8 mouse cellular contexts compared by ENCODE assay signal in the genomic region with DNA sequence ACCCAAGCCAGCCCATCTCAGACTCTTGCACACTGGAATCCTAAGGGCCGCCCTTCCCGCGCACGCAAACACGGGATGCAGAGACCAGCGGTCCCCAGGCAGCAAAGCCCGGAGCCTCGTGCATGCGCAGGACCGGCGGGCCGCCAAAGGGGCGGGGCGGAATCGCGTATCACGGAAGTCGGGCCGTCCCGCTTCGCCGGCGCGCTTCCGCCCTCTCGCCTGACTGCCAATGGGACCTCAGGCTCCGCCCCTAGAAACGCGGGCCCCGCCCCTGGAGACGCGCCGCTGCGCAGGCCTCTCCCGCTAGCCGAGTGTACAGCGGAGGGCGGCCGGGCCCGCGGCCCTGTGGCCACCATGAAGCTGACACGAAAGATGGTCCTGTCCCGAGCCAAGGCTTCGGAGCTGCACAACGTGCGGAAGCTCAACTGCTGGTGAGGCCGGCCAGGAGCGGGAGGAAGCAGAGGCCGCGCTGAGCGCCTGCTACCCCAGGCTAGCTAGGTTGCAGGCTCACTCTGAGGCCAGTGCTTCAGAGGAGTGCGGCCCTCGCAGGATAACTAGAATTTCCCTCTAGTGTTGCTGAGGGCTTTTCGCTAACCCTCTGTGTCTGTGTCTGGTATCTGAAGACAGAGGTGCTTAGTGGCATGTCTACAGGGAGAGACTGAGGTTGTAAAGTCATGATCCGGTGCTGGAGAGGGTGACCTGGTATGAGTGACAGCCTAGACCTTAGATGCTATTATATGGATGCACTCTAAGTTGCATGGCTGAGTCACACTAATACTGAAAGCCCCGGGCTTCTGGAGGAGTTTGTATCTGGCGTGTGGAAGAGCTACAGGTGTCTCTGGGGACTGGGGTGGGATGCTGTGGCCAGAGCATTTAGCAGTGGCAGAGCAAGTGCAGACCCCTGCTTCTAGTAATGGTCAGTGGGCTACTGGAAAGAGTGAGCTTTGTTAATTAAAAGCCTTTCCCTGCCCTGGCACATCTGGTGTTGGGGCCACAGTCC. TPM values are rescaled to one million over a fixed set of nuclear protein-coding genes. Genes with fewer than 3 reads are reported as not detected.
DNase-seq lines count a peak whose midpoint lies in the region; ATAC-seq lines count a peak whose summit lies in the region.

A gene (plus strand): TSS at position 174 of the 1,000 bp plus-strand sequence.

- peaks cover 5 to 9% of the 10 kb centered on the region in 2 experiments; a peak in 3 of 4 replicates for H3K4me1 ChIP-seq in heart, embryonic 14.5 days (ENCODE audit: control insufficient read depth in 2 of 2, insufficient read depth in 2 of 2, low read length in 2 of 2)
- peaks cover 31% of the 10 kb centered on the region for H3K4me1 ChIP-seq in liver, embryonic 13.5 days (replicated peaks)
- H3K4me1 ChIP-seq in stomach, embryonic 16.5 days (ENCODE audit: control insufficient read depth, insufficient read depth, low read length): peaks cover 27% of the 10 kb centered on the region

- peak within 1 kb of the TSS; percentile 60 to 70 for H3K4me3 ChIP-seq in heart, embryonic 14.5 days (ENCODE audit: control insufficient read depth in 1 of 2, insufficient read depth in 1 of 2, low read depth in 1 of 2, low read length in 2 of 2)
- peak within 1 kb of the TSS; percentile 73 for H3K4me3 ChIP-seq in liver, embryonic 13.5 days (replicated peaks)
- H3K4me3 ChIP-seq in stomach, embryonic 16.5 days (replicated peaks; ENCODE audit: low read length): peak within 1 kb of the TSS; percentile 86

- peak within 1 kb of the TSS; percentile 83 for H3K9ac ChIP-seq in heart, embryonic 14.5 days (ENCODE audit: low read length)
- peak within 1 kb of the TSS; percentile 78 for H3K9ac ChIP-seq in liver, embryonic 13.5 days
- peak within 1 kb of the TSS; percentile 85 for H3K9ac ChIP-seq in stomach, embryonic 16.5 days (ENCODE audit: low read length)

- WGBS in heart, embryonic 14.5 days: 1% methylated on average over 57 of the region's 57 CpGs
- WGBS in liver, embryonic 13.5 days (ENCODE audit: insufficient replicate concordance): 3% methylated on average over 57 of the region's 57 CpGs
- 1% methylated on average over 57 of the region's 57 CpGs for WGBS in stomach, embryonic 16.5 days

- H3K36me3 ChIP-seq in heart, embryonic 14.5 days (ENCODE audit: control insufficient read depth, insufficient read depth, low read length): 0 out of 2 replicates have a peak, but pooled peaks cover 4% of the 10 kb centered on the region
- no peaks in the 10 kb centered on the region for H3K36me3 ChIP-seq in liver, embryonic 13.5 days
- H3K36me3 ChIP-seq in stomach, embryonic 16.5 days (ENCODE audit: control insufficient read depth, insufficient read depth, low read length): no peaks in the 10 kb centered on the region

- peak within 1 kb of the TSS; percentile 28 to 41; a peak in 1 of 4 replicates for H3K27ac ChIP-seq in heart, embryonic 14.5 days (replicated peaks in 1 of 2; ENCODE audit: control insufficient read depth in 1 of 2, insufficient read depth in 1 of 2, low read depth in 2 of 2, low read length in 2 of 2)
- H3K27ac ChIP-seq in liver, embryonic 13.5 days: peak within 1 kb of the TSS; percentile 39; the same call in 1 of the 2 replicates
- peak within 1 kb of the TSS; percentile 46; the same call in 1 of the 2 replicates for H3K27ac ChIP-seq in stomach, embryonic 16.5 days (ENCODE audit: low read length)

- no peaks in the 10 kb centered on the region for H3K27me3 ChIP-seq in heart, embryonic 14.5 days (ENCODE audit: control insufficient read depth, insufficient read depth, low read length)
- H3K27me3 ChIP-seq in liver, embryonic 13.5 days: no peaks in the 10 kb centered on the region
- H3K27me3 ChIP-seq in stomach, embryonic 16.5 days (ENCODE audit: control insufficient read depth, insufficient read depth, low read length): no peaks in the 10 kb centered on the region

- ATAC-seq in CD4-positive, CD25-positive, alpha-beta regulatory T cell, adult 4 months: peak; percentile 99
- ATAC-seq in heart, embryonic 14.5 days (ENCODE audit: insufficient number of reproducible peaks, insufficient read depth, low FRiP score, low read depth): peak; percentile 96
- ATAC-seq in liver, embryonic 13.5 days (ENCODE audit: low read depth): peak; percentile 96
- peak; percentile 95 for ATAC-seq in stomach, embryonic 16.5 days (ENCODE audit: insufficient read depth, low FRiP score)

- H3K9me3 ChIP-seq in heart, embryonic 14.5 days (ENCODE audit: control insufficient read depth, low read length): no peaks in the 10 kb centered on the region
- no peaks in the 10 kb centered on the region for H3K9me3 ChIP-seq in liver, embryonic 13.5 days (replicated peaks)
- no peaks in the 10 kb centered on the region for H3K9me3 ChIP-seq in stomach, embryonic 16.5 days (replicated peaks; ENCODE audit: control insufficient read depth, low read length)

- peak within 1 kb of the TSS; percentile 84 for H3K4me2 ChIP-seq in heart, embryonic 14.5 days (ENCODE audit: low read length)
- peak within 1 kb of the TSS; percentile 92 for H3K4me2 ChIP-seq in liver, embryonic 13.5 days
- peak within 1 kb of the TSS; percentile 83 for H3K4me2 ChIP-seq in stomach, embryonic 16.5 days (ENCODE audit: low read depth, low read length)

- peak; percentile 95 for DNase-seq in c-Kit-negative CD71-positive TER-119-positive erythroid progenitor cells, embryonic 14.5 days (ENCODE audit: low read depth, low spot score)
- peak; percentile 88 for DNase-seq in fibroblast of lung, adult 2 months (ENCODE audit: low read depth)
- peak; percentile 100 for DNase-seq in kidney, postnatal 14 days
- DNase-seq in liver, embryonic 13.5 days: peak; percentile 99
- DNase-seq in neural tube, embryonic 10.5 days (ENCODE audit: extremely low spot score, low spot score): peak; percentile 99

RNA-seq across cellular contexts. Expression of the gene that starts here (rescaled TPM):
- polyA plus RNA-seq in CD4-positive, CD25-positive, alpha-beta regulatory T cell, adult 4 months (2017; shearing (Covaris generic)): 10 to 100 TPM in 1 of 2 experiments, 1 to 10 TPM in 1; 5.4 to 13.8 TPM
- 18.6 and 21.1 TPM in 2 replicates for polyA plus RNA-seq in heart, embryonic 14.5 days (2014; fragmentation: Nextera tagmentation; extraction: Ambion mirVana)
- polyA plus RNA-seq in liver, embryonic 13.5 days (2015; fragmentation: Nextera tagmentation; extraction: Ambion mirVana): 4.6 and 5.7 TPM in 2 replicates
- polyA plus RNA-seq in stomach, embryonic 16.5 days (2015; fragmentation: Nextera tagmentation; extraction: Ambion mirVana): 24.8 and 25.2 TPM in 2 replicates

Comparison
In these comparisons a context has a peak if more than half of its experiments do, and no peak if none do; other contexts are left out.
1. Peak in every context shown above with its lines: DNase-seq, ATAC-seq, H3K4me3 ChIP-seq and H3K27ac ChIP-seq.